Comparison of ENCODE assay signal across 8 mouse cellular contexts in genomic region chr7:30205383-30205782, GRCm38 (mm10). TPM values are rescaled to one million over a fixed set of nuclear protein-coding genes. Genes with fewer than 3 reads are reported as not detected.
A peak's percentile ranks its signal among the peaks of the same experiment; 100 is the strongest.
DNase-seq lines count a peak whose midpoint lies in the region; ATAC-seq and TF ChIP-seq lines count a peak whose summit lies in the region.
"Had no signal": no experiment of that assay in that cellular context is flagged by ENCODE, and none has a peak within 500 bp of the region (broad histone marks: within the 10 kb centered on the region; RNA-seq: fewer than 3 reads in every experiment).

No protein-coding gene starts in this region.

- H3K4me1 ChIP-seq in ES-E14 (ENCODE audit: control insufficient read depth in 2 of 2, insufficient read depth in 2 of 2, low read length in 2 of 2, poor library complexity in 1 of 2), result peaks cover 1 to 13% of the 10 kb centered on the region in 2 experiments; a peak in 3 of 4 replicates
- no peaks in the 10 kb centered on the region for H3K4me1 ChIP-seq in embryonic facial prominence, embryonic 14.5 days (ENCODE audit: control insufficient read depth, insufficient read depth, low read length)
- H3K4me1 ChIP-seq in liver, postnatal 0 days (ENCODE audit: insufficient read depth), result no peaks in the 10 kb centered on the region

- in situ Hi-C loops in ES-E14 (cut with MboI; ENCODE audit: low sequenced_read_pairs in 2 of 2, unreplicated experiment in 2 of 2), result no loop called here

- TF ChIP-seq CTCF in liver, postnatal 0 days (IDR thresholded peaks at IDR 0.05; ENCODE audit: low read depth), result peak; percentile 93

- no peak for ATAC-seq in embryonic facial prominence, embryonic 14.5 days (ENCODE audit: low read depth)
- ATAC-seq in liver, postnatal 0 days, result no peak

- TF ChIP-seq EP300 in liver, postnatal 0 days (IDR thresholded peaks at IDR 0.05; ENCODE audit: low read depth), result no peak

- DNase-seq in left cerebral cortex, postnatal 4 days, result peak; percentile 69
- DNase-seq in left cerebral cortex, postnatal 36 days (ENCODE audit: low spot score in 2 of 2), result no peak
- no peak for DNase-seq in ES-E14 (ENCODE audit: low read depth, low spot score)
- DNase-seq in adrenal gland, postnatal 36 days, result peak; percentile 69 to 82
- DNase-seq in embryonic facial prominence, embryonic 14.5 days (ENCODE audit: low spot score), result peak; percentile 63
- DNase-seq in liver, postnatal 0 days, result peak; percentile 66
- DNase-seq in splenic B cell, adult 2 months (ENCODE audit: low read depth, low spot score), result peak; percentile 86

- intact Hi-C loops in left cerebral cortex, postnatal 4 days (cut with DNase I), result no loop called here
- intact Hi-C loops in left cerebral cortex, postnatal 36 days (cut with DNase I), result loop anchor here (2.0 to 10.0 kb wide), 2 partner anchors 25 to 191 kb away; no protein-coding TSS in a partner anchor

- no peaks in the 10 kb centered on the region for H3K9me3 ChIP-seq in ES-E14 (ENCODE audit: control insufficient read depth, insufficient read depth, low read depth, low read length)
- H3K9me3 ChIP-seq in embryonic facial prominence, embryonic 14.5 days (ENCODE audit: control insufficient read depth, low read length), result no peaks in the 10 kb centered on the region
- H3K9me3 ChIP-seq in liver, postnatal 0 days (ENCODE audit: low read length), result no peaks in the 10 kb centered on the region

- H3K27me3 ChIP-seq in embryonic facial prominence, embryonic 14.5 days (replicated peaks; ENCODE audit: control insufficient read depth, insufficient read depth, low read length), result no peaks in the 10 kb centered on the region
- H3K27me3 ChIP-seq in liver, postnatal 0 days (ENCODE audit: insufficient read depth, low read length), result no peaks in the 10 kb centered on the region
- H3K27me3 ChIP-seq in splenic B cell, adult 2 months (ENCODE audit: control insufficient read depth, insufficient read depth, low read length, poor library complexity, severe bottlenecking), result no peaks in the 10 kb centered on the region

- no peak overlapping the region for H3K27ac ChIP-seq in ES-E14 (ENCODE audit: insufficient read depth, low read depth, low read length, poor library complexity, severe bottlenecking)
- no peak overlapping the region for H3K27ac ChIP-seq in embryonic facial prominence, embryonic 14.5 days (replicated peaks; ENCODE audit: low read depth, low read length)
- H3K27ac ChIP-seq in liver, postnatal 0 days (ENCODE audit: low read depth), result no peak overlapping the region

- no peaks in the 10 kb centered on the region for H3K36me3 ChIP-seq in ES-E14 (ENCODE audit: control insufficient read depth, insufficient read depth, low read length, poor library complexity, severe bottlenecking)
- H3K36me3 ChIP-seq in embryonic facial prominence, embryonic 14.5 days (ENCODE audit: control insufficient read depth, insufficient read depth, low read length), result no peaks in the 10 kb centered on the region
- no peaks in the 10 kb centered on the region for H3K36me3 ChIP-seq in liver, postnatal 0 days (replicated peaks; ENCODE audit: insufficient read depth, low read length)
- H3K36me3 ChIP-seq in splenic B cell, adult 2 months (ENCODE audit: control insufficient read depth, insufficient read depth, low read length, poor library complexity, severe bottlenecking), result no peaks in the 10 kb centered on the region

- no peak overlapping the region for H3K4me2 ChIP-seq in embryonic facial prominence, embryonic 14.5 days (ENCODE audit: low read depth, low read length)
- no peak overlapping the region for H3K4me2 ChIP-seq in liver, postnatal 0 days (ENCODE audit: low read depth, low read length)

- H3K9ac ChIP-seq in ES-E14 (ENCODE audit: insufficient read depth, low read depth, low read length, poor library complexity, severe bottlenecking), result no peak overlapping the region
- H3K9ac ChIP-seq in embryonic facial prominence, embryonic 14.5 days (ENCODE audit: low read depth, low read length), result no peak overlapping the region
- no peak overlapping the region for H3K9ac ChIP-seq in liver, postnatal 0 days (replicated peaks)

- no peak overlapping the region for H3K4me3 ChIP-seq in ES-E14 (ENCODE audit: insufficient read depth in 1 of 2, low read depth in 1 of 2, low read length in 2 of 2, poor library complexity in 1 of 2, severe bottlenecking in 1 of 2)
- H3K4me3 ChIP-seq in embryonic facial prominence, embryonic 14.5 days (ENCODE audit: low read depth, low read length), result no peak overlapping the region
- H3K4me3 ChIP-seq in liver, postnatal 0 days (ENCODE audit: low read depth, low read length), result no peak overlapping the region

- WGBS in embryonic facial prominence, embryonic 14.5 days, result 2% methylated on average over 2 of the region's 2 CpGs
- WGBS in liver, postnatal 0 days (ENCODE audit: insufficient replicate concordance), result 7% methylated on average over 2 of the region's 2 CpGs

TF ChIP-seq in ES-E14, 5 proteins besides CTCF, POLR2A, EP300 and RAD21:
- TF ChIP-seq MAFK (IDR thresholded peaks at IDR 0.05; ENCODE audit: insufficient read depth, low read depth, low read length) (0 out of 2 replicates have a peak, but pooled peaks have one; percentile 43), ZNF384 (IDR thresholded peaks at IDR 0.05; ENCODE audit: low read depth, low read length) (no peak), ZC3H11A (IDR thresholded peaks at IDR 0.05; ENCODE audit: borderline replicate concordance, low read depth, low read length) (0 out of 2 replicates have a peak, but pooled peaks have one; percentile 44), CHD2 (IDR thresholded peaks at IDR 0.05; ENCODE audit: low read depth, low read length) (no peak)

RNA-seq across cellular contexts. Expression of gene Capns1, which starts 6.8 kb away (rescaled TPM):
- 100 to 1,000 TPM; 193 to 198 TPM for total RNA-seq in left cerebral cortex, postnatal 4 days (2021)
- 100 to 1,000 TPM; 175 to 181 TPM for total RNA-seq in left cerebral cortex, postnatal 36 days (2021)
- total RNA-seq in ES-E14 (2012; rRNA removed), result 160 and 164 TPM in 2 replicates
- 100 to 1,000 TPM; 587 to 633 TPM for total RNA-seq in adrenal gland, postnatal 36 days (2021)
- polyA plus RNA-seq in embryonic facial prominence, embryonic 14.5 days (2014; fragmentation: Nextera tagmentation; extraction: Ambion mirVana), result 96.4 and 107 TPM in 2 replicates
- polyA plus RNA-seq in liver, postnatal 0 days (2015; fragmentation: Nextera tagmentation; extraction: Ambion mirVana), result 30.2 and 30.6 TPM in 2 replicates

RNA-seq across cellular contexts. Expression of gene Cox7a1, which starts 21.4 kb away (rescaled TPM):
- total RNA-seq in left cerebral cortex, postnatal 4 days (2021), result 1 to 10 TPM; 1.5 to 2.0 TPM
- 1 to 10 TPM; 5.8 to 6.0 TPM for total RNA-seq in left cerebral cortex, postnatal 36 days (2021)
- total RNA-seq in ES-E14 (2012; rRNA removed), result 54.8 and 57.8 TPM in 2 replicates
- total RNA-seq in adrenal gland, postnatal 36 days (2021), result 100 to 1,000 TPM; 329 to 440 TPM
- polyA plus RNA-seq in embryonic facial prominence, embryonic 14.5 days (2014; fragmentation: Nextera tagmentation; extraction: Ambion mirVana), result 7.4 and 17.0 TPM in 2 replicates
- 7.0 and 15.1 TPM in 2 replicates for polyA plus RNA-seq in liver, postnatal 0 days (2015; fragmentation: Nextera tagmentation; extraction: Ambion mirVana)

RNA-seq across cellular contexts. Expression of gene Polr2i, which starts 26.4 kb away (rescaled TPM):
- total RNA-seq in left cerebral cortex, postnatal 4 days (2021), result 10 to 100 TPM; 94.9 to 96.9 TPM
- total RNA-seq in left cerebral cortex, postnatal 36 days (2021), result 10 to 100 TPM; 45.6 to 53.4 TPM
- 209 and 309 TPM in 2 replicates for total RNA-seq in ES-E14 (2012; rRNA removed)
- 10 to 100 TPM; 69.4 to 76.1 TPM for total RNA-seq in adrenal gland, postnatal 36 days (2021)
- 172 and 180 TPM in 2 replicates for polyA plus RNA-seq in embryonic facial prominence, embryonic 14.5 days (2014; fragmentation: Nextera tagmentation; extraction: Ambion mirVana)
- polyA plus RNA-seq in liver, postnatal 0 days (2015; fragmentation: Nextera tagmentation; extraction: Ambion mirVana), result 42.9 and 43.3 TPM in 2 replicates

RNA-seq across cellular contexts. Expression of gene Tbcb, which starts 26.7 kb away (rescaled TPM):
- 100 to 1,000 TPM; 229 to 238 TPM for total RNA-seq in left cerebral cortex, postnatal 4 days (2021)
- 100 to 1,000 TPM; 135 to 142 TPM for total RNA-seq in left cerebral cortex, postnatal 36 days (2021)
- total RNA-seq in ES-E14 (2012; rRNA removed), result 158 and 173 TPM in 2 replicates
- total RNA-seq in adrenal gland, postnatal 36 days (2021), result 10 to 100 TPM; 98.7 to 99.8 TPM
- 166 and 169 TPM in 2 replicates for polyA plus RNA-seq in embryonic facial prominence, embryonic 14.5 days (2014; fragmentation: Nextera tagmentation; extraction: Ambion mirVana)
- 41.8 and 42.1 TPM in 2 replicates for polyA plus RNA-seq in liver, postnatal 0 days (2015; fragmentation: Nextera tagmentation; extraction: Ambion mirVana)

RNA-seq across cellular contexts. Expression of gene Ovol3, which starts 30.1 kb away (rescaled TPM):
- total RNA-seq in left cerebral cortex, postnatal 4 days (2021), result not detected
- total RNA-seq in left cerebral cortex, postnatal 36 days (2021), result not detected
- not detected in 2 replicates for total RNA-seq in ES-E14 (2012; rRNA removed)
- total RNA-seq in adrenal gland, postnatal 36 days (2021), result not detected
- 1.1 and 1.4 TPM in 2 replicates for polyA plus RNA-seq in embryonic facial prominence, embryonic 14.5 days (2014; fragmentation: Nextera tagmentation; extraction: Ambion mirVana)
- not detected in 2 replicates for polyA plus RNA-seq in liver, postnatal 0 days (2015; fragmentation: Nextera tagmentation; extraction: Ambion mirVana)
- total RNA-seq: gastrocnemius, postnatal 36 days had no signal

Comparison
In these comparisons a context has a peak if more than half of its experiments do, and no peak if none do; other contexts are left out.
1. DNase-seq: peak in left cerebral cortex, postnatal 4 days (single experiment), adrenal gland, postnatal 36 days (2 of 2), embryonic facial prominence, embryonic 14.5 days (single experiment), liver, postnatal 0 days (single experiment) and splenic B cell, adult 2 months (single experiment); none in left cerebral cortex, postnatal 36 days (0 of 2) and ES-E14 (single experiment).